Mouse (Mus musculus): ENCODE measurements around the gene Vmn1r123. TPM values are rescaled to one million over a fixed set of nuclear protein-coding genes. Genes with fewer than 3 reads are reported as not detected.

Gene Vmn1r123
- not detected in 2 replicates for polyA plus RNA-seq (2012; rRNA removed)

GRCm38 (mm10) chr7:21161885-21162284, at the start of gene Vmn1r123:
Gene Vmn1r123, plus strand, starts transcription at chr7:21162185.

GRCm38 (mm10) chr7:21134028-21134427, 28.0 kb upstream of the Vmn1r123 start, which contains the start of gene Vmn1r122:
Gene Vmn1r122, minus strand, starts transcription at chr7:21134128.

GRCm38 (mm10) chr7:21190323-21190722, 28.3 kb downstream of the Vmn1r123 start, which contains the start of gene Gm5157:
Gene Gm5157, minus strand, starts transcription at chr7:21190423.

Other genes starting within 250 kb of the Vmn1r123 start
- gene Vmn1r118, start 249.8 kb upstream of the Vmn1r123 start, polyA plus RNA-seq (2012; rRNA removed): not detected in 2 replicates
- not detected in 2 replicates for gene Vmn1r119, start 149.7 kb upstream of the Vmn1r123 start, polyA plus RNA-seq (2012; rRNA removed)
- gene Vmn1r120, start 108.4 kb upstream of the Vmn1r123 start, polyA plus RNA-seq (2012; rRNA removed): not detected in 2 replicates
- gene Vmn1r121, start 63.7 kb upstream of the Vmn1r123 start, polyA plus RNA-seq (2012; rRNA removed): not detected in 2 replicates
- gene Vmn1r122, start 28.1 kb upstream of the Vmn1r123 start, polyA plus RNA-seq (2012; rRNA removed): not detected in 2 replicates
- gene Gm5157, start 28.2 kb downstream of the Vmn1r123 start, polyA plus RNA-seq (2012; rRNA removed): not detected in 2 replicates
- not detected in 2 replicates for gene Vmn1r124, start 98.4 kb downstream of the Vmn1r123 start, polyA plus RNA-seq (2012; rRNA removed)
- gene Vmn1r125, start 110.0 kb downstream of the Vmn1r123 start, polyA plus RNA-seq (2012; rRNA removed): not detected in 2 replicates
- gene Vmn1r126, start 139.3 kb downstream of the Vmn1r123 start, polyA plus RNA-seq (2012; rRNA removed): not detected in 2 replicates
- gene Vmn1r127, start 157.7 kb downstream of the Vmn1r123 start, polyA plus RNA-seq (2012; rRNA removed): not detected in 2 replicates
- not detected in 2 replicates for gene Vmn1r128, start 187.2 kb downstream of the Vmn1r123 start, polyA plus RNA-seq (2012; rRNA removed)
- gene Vmn1r129, start 199.1 kb downstream of the Vmn1r123 start, polyA plus RNA-seq (2012; rRNA removed): not detected in 2 replicates